Mouse (Mus musculus) mammary gland, adult 2 months (tissue): ENCODE data around the gene Kremen2. TPM values are rescaled to one million over a fixed set of nuclear protein-coding genes. Genes with fewer than 3 reads are reported as not detected.

Source experiments
- polyA plus RNA-seq: library from polyadenylated mRNA; depleted of rRNA; stranded (reverse); fragments of >200 nt; gene quantifications from 2 replicates; pipeline ENCODE4 v1.2.3, GENCODE M21; 2012; ENCODE audit warnings: low replicate concordance; rRNA removed

Kremen2 gene
- polyA plus RNA-seq, result 0.52 and 0.60 TPM in 2 replicates

GRCm38 (mm10) chr17:23745301-23746251 lies at the start of gene Kremen2:
Gene Kremen2 (minus strand): TSS chr17:23745833.

GRCm38 (mm10) chr17:23790269-23791078 lies 44.8 kb upstream of the Kremen2 start, which contains the start of gene Srrm2:
Gene Srrm2 (plus strand): TSS chr17:23790532.

DNA sequence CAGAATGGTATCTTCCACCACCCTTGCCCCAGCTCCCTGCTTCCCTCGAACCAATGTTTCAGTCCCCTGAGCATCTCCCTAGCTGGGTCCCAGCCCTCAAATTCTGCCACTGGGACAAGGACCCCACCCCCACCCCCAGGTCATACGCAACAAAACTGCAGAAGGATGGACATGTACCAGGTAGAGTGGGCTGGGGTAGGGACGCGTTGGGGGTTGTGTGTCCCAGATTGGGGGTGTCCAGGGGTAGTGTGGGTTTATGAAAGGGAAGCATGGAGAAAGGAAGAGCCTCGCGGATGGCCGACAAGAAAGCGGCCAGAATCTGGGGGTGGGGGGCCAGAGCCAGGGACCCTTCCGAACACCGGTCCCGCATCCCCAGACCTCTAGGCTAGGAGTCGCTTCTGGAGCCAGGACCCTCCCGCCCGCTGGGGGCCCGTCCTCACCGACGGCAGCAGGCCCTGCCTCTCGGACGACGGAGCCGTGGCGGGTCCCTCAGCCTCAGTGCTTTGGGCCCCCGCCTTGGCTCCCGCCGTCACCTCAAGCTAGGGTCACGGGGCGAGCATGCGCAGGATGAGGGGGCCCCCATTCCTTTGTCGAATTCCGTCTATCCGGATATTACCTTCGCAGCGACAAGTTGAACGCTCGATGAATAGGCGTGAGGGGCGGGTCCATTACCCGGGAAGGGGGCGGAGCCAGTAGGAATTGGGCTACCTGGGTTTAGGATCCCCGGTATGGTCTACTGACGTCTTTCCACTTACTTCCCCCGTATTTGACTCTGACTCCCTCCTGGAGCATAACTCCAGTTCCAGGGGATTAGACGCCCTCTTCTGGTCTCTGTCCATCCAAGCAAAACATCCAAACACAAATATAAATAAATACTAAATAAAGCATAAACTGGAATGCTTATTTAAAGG lies 40.2 kb upstream of the Kremen2 start, which contains the start of gene Flywch2:
Flywch2 (minus strand) TSS at position 521 of the 911 bp plus-strand sequence.

GRCm38 (mm10) chr17:23771284-23772218 lies 25.9 kb upstream of the Kremen2 start, which contains the start of gene Flywch1:
Gene Flywch1 (minus strand): TSS chr17:23771602.

DNA sequence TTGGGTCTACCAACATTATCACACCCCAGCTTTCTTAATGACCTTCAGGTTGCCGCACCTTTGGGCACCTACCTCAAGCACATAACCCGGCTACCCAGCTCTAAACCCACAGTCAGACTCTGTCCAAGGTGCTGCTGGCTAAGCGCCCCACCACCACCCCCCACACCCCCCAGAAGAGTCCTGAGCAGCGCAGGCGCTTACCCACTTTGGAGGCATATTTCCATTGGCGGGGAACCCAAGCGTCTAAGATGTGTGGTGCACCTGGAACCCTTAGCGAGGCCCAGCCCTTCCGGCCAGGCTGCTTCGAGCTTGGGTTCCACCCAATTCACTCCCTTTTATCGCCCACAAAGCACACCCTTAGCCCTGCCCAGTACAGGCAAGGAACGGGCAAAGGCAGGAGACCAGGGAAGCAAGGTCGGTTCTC lies 5.0 kb downstream of the Kremen2 start, which contains the start of gene Paqr4:
Paqr4 (minus strand) TSS at position 270 of the 424 bp plus-strand sequence.

DNA sequence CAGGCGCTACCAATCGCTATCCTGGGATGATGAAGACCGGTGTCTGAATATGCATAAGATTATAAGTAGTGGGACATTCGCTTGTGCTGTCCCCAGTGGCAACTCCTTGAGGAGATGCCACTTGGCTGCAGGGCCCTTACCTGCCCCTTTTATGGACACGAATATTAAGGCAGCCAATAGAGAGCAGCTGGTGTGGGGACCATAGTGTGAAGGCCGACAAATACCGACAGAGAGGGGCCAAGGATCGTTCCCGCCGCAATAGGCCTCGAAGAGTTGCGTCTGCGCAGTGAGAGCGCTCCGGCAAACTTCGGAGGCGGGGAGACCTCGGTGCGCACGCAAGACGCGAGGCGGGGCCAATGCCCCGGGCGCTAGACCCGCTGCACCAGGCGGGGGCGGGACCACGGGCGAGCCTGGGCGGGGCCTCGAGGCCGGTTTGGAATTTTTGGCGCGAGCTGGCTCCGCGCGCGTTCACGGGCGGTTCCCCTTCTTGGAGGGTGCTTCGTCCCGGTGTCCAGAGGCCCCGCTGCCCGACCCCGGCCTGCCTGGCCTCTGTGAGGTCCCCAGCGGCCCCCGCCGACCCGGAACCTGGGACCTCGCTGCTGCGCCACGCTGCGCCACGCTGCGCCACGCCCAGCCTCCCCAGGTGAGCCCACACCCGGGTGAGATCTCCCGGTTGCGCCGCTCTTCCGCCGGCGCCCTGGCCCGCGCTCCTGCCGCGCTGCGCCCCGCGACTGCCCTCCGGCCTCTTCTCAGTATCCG lies 19.5 kb downstream of the Kremen2 start, which contains the start of gene Pkmyt1:
Pkmyt1 (plus strand) TSS at position 338 of the 759 bp plus-strand sequence.

GRCm38 (mm10) chr17:23722376-23723125 lies 23.1 kb downstream of the Kremen2 start, which contains the start of gene 1520401A03Rik:
Gene 1520401A03Rik (minus strand): TSS chr17:23722783.

Other genes with a start within 250 kb of the Kremen2 start
- gene Zfp213, start 181.6 kb downstream of the Kremen2 start, polyA plus RNA-seq, result 16.1 and 22.3 TPM in 2 replicates
- gene Zfp13, start 146.3 kb downstream of the Kremen2 start, polyA plus RNA-seq, result 9.1 and 16.2 TPM in 2 replicates
- not detected in 2 replicates for gene Zscan10, start 145.0 kb downstream of the Kremen2 start, polyA plus RNA-seq
- 2.6 and 4.7 TPM in 2 replicates for gene Mmp25, start 100.6 kb downstream of the Kremen2 start, polyA plus RNA-seq
- 2.1 and 3.5 TPM in 2 replicates for gene Bicdl2, start 85.3 kb downstream of the Kremen2 start, polyA plus RNA-seq
- gene Hcfc1r1, start 72.2 kb downstream of the Kremen2 start, polyA plus RNA-seq, result 430 and 524 TPM in 2 replicates
- gene Thoc6, start 72.0 kb downstream of the Kremen2 start, polyA plus RNA-seq, result 26.0 and 28.9 TPM in 2 replicates
- 15.4 and 34.1 TPM in 2 replicates for gene Tnfrsf12a, start 68.4 kb downstream of the Kremen2 start, polyA plus RNA-seq
- gene Cldn6, start 66.6 kb downstream of the Kremen2 start, polyA plus RNA-seq, result 7.3 and 9.1 TPM in 2 replicates
- gene Cldn9, start 61.8 kb downstream of the Kremen2 start, polyA plus RNA-seq, result not detected in 2 replicates
- gene 1520401A03Rik, start 23.1 kb downstream of the Kremen2 start, polyA plus RNA-seq, result 0.06 TPM in 1 of 2 replicates, not detected in the other
- gene Pkmyt1, start 19.5 kb downstream of the Kremen2 start, polyA plus RNA-seq, result 30.3 and 57.9 TPM in 2 replicates
- 35.8 and 47.3 TPM in 2 replicates for gene Paqr4, start 5.0 kb downstream of the Kremen2 start, polyA plus RNA-seq
- gene Flywch1, start 25.8 kb upstream of the Kremen2 start, polyA plus RNA-seq, result 43.8 and 46.9 TPM in 2 replicates
- gene Flywch2, start 40.2 kb upstream of the Kremen2 start, polyA plus RNA-seq, result 5.4 and 13.3 TPM in 2 replicates
- gene Srrm2, start 44.7 kb upstream of the Kremen2 start, polyA plus RNA-seq, result 756 and 808 TPM in 2 replicates
- 412 and 628 TPM in 2 replicates for gene Elob, start 83.3 kb upstream of the Kremen2 start, polyA plus RNA-seq
- 0.17 TPM in 1 of 2 replicates, not detected in the other for gene Prss33, start 90.2 kb upstream of the Kremen2 start, polyA plus RNA-seq
- gene Prss32, start 98.0 kb upstream of the Kremen2 start, polyA plus RNA-seq, result not detected in 2 replicates
- gene Prss41, start 98.3 kb upstream of the Kremen2 start, polyA plus RNA-seq, result 0.13 and 0.27 TPM in 2 replicates
- gene Prss21, start 122.2 kb upstream of the Kremen2 start, polyA plus RNA-seq, result not detected in 2 replicates
- gene Dcpp1, start 135.0 kb upstream of the Kremen2 start, polyA plus RNA-seq, result not detected in 2 replicates
- not detected in 2 replicates for gene Dcpp2, start 135.0 kb upstream of the Kremen2 start, polyA plus RNA-seq
- gene Dcpp3, start 171.6 kb upstream of the Kremen2 start, polyA plus RNA-seq, result 0.55 TPM in 1 of 2 replicates, not detected in the other
- gene Sbp, start 195.8 kb upstream of the Kremen2 start, polyA plus RNA-seq, result 0.22 and 0.40 TPM in 2 replicates
- gene Sbpl, start 209.4 kb upstream of the Kremen2 start, polyA plus RNA-seq, result not detected in 2 replicates
- 1.3 and 1.6 TPM in 2 replicates for gene Prss30, start 234.7 kb upstream of the Kremen2 start, polyA plus RNA-seq